Mouse (Mus musculus) spleen, adult 2 months (tissue): ENCODE results near the gene Stk25.

Experiments used
- CTCF ChIP-seq: fragments of 200-500 bp; IDR thresholded peaks from 2 replicates; pipeline ENCODE4 v1.5.1; 2011; ENCODE audit warnings: mild to moderate bottlenecking, inconsistent platforms; ENCODE audit not compliant: insufficient read depth, insufficient read length, insufficient replicate concordance; ENCODE audit errors: extremely low read depth
- POLR2A ChIP-seq: fragments of 200-500 bp; IDR thresholded peaks from 2 replicates; pipeline ENCODE4 v1.6.1; 2011; ENCODE audit warnings: low read depth, low read length, inconsistent platforms

GRCm38 (mm10) chr1:93581545-93581944, 76.9 kb downstream of the Stk25 start:
- TF ChIP-seq CTCF (no peak), POLR2A (no peak)
